Mouse (Mus musculus) small intestine, adult 10 weeks (tissue): Measurements from ENCODE around the gene Cpne9. TPM values are rescaled to one million over a fixed set of nuclear protein-coding genes. Genes with fewer than 3 reads are reported as not detected.

Experiments used
- polyA plus RNA-seq: library from polyadenylated mRNA; stranded (reverse); fragments of 350-450 nt; fragmentation: Illumina TruSeq; extraction: RNeasy Lipid Tissue Mini Kit (QIAGEN cat#74804); gene quantifications from one replicate; pipeline ENCODE4 v1.2.3, GENCODE M21; 2014; ENCODE audit warnings: low replicate concordance

Cpne9 gene
- polyA plus RNA-seq, result not detected

DNA sequence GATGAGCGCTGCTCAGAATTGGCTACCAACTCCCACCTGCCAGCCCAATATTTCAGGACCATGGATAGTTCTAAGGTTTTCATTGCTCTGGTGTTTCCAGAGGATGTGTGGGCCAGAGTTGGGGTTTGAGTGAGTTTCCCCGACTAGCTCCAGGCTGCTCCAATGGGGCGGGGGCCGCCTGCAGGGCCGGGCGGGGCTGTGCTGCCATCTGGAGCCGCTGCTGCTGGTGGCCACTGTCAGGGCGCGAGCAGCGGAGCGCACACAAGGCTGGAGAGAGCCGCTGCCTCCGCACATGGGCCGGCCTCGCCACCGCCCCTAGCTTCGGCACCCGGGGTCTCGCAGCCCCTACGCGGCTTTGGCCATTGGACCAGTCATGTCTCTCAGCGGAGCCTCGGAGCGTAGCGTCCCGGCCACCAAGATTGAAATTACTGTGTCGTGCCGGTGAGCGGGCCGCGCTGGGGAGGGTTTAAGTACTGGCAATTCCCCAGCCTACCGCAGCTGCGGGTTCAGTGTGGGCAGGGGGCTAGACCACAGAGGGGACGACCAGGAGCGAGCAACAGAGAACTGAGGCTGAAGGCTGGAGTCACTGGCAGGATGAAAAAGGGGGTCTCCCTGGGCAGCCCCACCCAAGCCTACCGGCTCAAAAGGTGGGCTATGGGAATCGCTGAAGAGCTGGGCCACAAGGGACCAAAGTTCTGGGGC, at the start of gene Cpne9:
Cpne9 (plus strand) TSS at position 207 of the 702 bp plus-strand sequence.

DNA sequence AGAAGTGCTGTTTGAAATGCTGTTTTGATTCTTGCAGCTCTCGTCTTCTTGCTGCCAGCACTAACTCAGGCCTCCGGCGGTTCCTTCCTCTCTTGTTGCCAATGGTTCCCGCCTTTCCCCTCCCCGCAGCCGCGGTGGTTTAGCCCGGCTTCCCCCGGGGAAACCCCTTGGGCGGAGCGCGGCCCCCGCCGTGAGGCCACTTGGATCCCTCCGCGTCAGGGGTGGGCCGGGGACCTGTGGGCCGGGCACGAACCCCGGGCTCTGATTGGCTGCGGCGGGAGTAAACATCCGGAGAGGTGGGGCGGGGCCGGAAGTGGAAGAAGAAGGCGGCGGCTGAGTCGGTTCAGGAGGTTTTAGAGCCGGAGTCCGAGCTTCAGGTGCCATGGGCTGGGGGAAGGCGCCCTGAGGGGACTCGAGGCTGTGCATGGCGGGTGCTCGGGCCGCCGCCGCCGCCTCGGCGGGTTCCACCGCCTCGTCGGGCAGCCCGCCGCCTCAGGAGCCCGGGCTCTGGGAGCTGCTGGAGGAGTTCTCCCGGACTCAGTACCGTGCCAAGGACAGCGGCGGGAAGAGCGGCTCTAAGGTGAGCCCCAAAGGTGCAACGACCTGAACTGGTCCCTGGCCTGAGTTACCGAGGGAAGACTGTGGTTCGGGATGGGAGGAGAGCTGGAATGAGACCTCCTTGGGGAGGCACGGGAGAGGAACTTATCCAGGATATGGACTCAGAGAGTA, 44.4 kb upstream of the Cpne9 start, which contains the start of gene Mtmr14:
Mtmr14 (plus strand) TSS at position 302 of the 729 bp plus-strand sequence.

DNA sequence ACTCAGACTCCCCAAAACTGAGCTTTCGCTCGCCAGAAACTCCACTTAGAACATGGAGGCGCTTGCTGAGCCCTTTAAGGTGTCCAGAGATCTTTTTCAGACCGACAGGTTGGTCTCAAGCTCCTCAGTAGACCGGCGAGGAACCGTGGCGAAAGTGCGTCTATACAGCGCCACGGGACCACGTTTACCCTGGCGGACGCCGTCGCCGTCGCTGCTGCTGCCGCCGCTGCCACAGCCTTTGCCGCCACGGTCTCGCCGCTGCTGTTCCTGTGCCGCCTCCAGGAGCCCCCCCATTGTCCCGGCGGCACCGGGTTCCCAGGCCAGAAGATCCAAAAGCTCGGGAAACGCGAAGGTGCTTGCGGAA, 24.9 kb downstream of the Cpne9 start, which contains the start of gene Brpf1:
Brpf1 (plus strand) TSS at position 152 of the 364 bp plus-strand sequence.

DNA sequence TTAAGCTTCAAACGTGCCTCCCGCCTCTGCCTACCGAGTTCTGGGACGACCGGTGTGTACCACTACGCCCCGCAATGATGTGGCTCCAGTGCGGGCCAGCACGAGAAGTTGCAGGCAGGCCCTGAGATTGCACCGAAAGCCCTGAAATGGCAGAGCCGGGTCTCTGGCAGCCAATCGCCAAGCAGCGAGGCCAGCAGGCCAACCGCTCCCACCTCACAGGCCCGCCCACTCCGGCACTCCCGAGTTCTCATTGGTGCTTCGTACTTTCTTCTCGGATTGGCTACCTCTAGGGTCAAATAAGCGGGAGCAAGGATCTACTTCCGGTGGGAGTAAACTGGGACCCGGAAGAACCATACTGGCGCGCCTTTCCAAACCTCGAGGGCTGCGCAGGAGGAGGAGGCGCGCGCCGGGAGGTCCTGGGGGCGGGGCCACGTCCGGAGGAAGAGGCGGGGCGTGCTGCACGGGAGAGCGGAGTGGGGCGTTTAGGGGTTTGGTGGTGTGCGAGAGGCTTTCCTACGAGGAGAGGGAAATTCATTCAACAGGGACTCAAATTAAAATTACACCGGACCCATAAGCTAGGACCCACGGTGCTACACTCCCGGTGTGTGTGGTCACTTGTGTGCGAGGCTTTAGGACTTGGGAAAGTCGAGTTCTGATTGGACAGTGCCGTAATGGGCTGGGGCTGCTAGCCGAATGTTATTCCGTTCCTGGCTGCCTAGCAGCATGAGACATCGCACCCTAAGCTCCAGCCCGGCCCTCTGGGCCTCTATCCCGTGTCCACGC, 44.6 kb downstream of the Cpne9 start, which contains the start of gene Ogg1:
Ogg1 (plus strand) TSS at position 440 of the 783 bp plus-strand sequence.

DNA sequence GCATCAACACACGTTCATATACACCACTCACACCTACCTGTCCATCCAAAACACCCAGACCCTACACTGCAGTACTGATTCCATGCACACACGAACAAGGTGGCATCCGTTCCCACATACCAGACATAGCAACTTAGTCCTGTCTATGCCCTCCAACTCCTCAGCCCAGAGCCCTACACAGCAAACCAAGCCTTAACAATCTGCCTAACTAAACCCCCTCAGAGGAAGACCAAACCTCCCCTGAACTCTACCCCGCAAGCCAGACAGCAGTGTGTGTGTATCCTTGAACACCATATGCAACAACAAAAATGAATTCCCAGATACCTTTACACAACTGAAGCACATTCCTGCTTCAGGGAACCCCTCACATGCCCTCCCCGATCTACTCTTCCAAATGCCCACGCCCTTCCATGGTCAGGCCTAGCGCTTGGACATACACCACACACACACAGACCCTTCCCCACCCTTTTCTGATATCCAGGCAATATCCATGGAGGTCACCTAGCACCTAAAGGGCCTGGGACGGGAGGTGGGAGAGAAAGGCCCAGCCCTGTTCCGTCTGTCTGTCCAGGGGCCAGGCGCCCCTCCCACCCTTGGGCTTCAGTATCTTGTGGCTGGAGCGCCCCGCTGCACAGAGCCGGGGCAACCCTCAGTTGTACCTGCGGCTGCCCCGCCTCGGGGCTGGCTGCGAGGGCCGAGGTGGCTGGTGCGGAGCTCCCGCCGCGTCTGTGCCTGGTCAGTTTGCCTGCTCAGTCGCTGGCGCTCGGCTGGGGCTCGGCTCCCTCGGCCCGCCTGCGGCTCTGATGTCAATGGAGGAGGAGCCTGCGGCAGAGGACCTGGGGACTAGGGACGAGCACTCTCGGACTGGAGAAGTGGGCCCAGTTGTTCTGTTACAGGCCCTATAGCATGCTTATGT, 61.3 kb downstream of the Cpne9 start, which contains the start of gene Camk1:
Camk1 (minus strand) TSS at position 808 of the 916 bp plus-strand sequence.

Other genes with a start within 250 kb of the Cpne9 start
- 104 TPM for gene Thumpd3, start 236.1 kb upstream of the Cpne9 start, polyA plus RNA-seq
- gene Setd5, start 204.9 kb upstream of the Cpne9 start, polyA plus RNA-seq, result 76.9 TPM
- not detected for gene Lhfpl4, start 86.9 kb upstream of the Cpne9 start, polyA plus RNA-seq
- gene Mtmr14, start 44.5 kb upstream of the Cpne9 start, polyA plus RNA-seq, result 12.6 TPM
- gene Brpf1, start 24.8 kb downstream of the Cpne9 start, polyA plus RNA-seq, result 3.4 TPM
- 2.3 TPM for gene Ogg1, start 44.7 kb downstream of the Cpne9 start, polyA plus RNA-seq
- gene Camk1, start 61.7 kb downstream of the Cpne9 start, polyA plus RNA-seq, result 6.7 TPM
- 1.6 TPM for gene Tada3, start 95.6 kb downstream of the Cpne9 start, polyA plus RNA-seq
- gene Arpc4, start 95.8 kb downstream of the Cpne9 start, polyA plus RNA-seq, result 89.9 TPM
- 1.5 TPM for gene Ttll3, start 107.0 kb downstream of the Cpne9 start, polyA plus RNA-seq
- gene Rpusd3, start 137.0 kb downstream of the Cpne9 start, polyA plus RNA-seq, result not detected
- gene Cidec, start 153.5 kb downstream of the Cpne9 start, polyA plus RNA-seq, result 2.0 TPM
- 12.1 TPM for gene Jagn1, start 160.3 kb downstream of the Cpne9 start, polyA plus RNA-seq
- gene Il17re, start 176.2 kb downstream of the Cpne9 start, polyA plus RNA-seq, result 0.56 TPM
- gene Il17rc, start 189.1 kb downstream of the Cpne9 start, polyA plus RNA-seq, result 2.8 TPM
- not detected for gene Creld1, start 201.0 kb downstream of the Cpne9 start, polyA plus RNA-seq
- gene Prrt3, start 219.6 kb downstream of the Cpne9 start, polyA plus RNA-seq, result not detected
- 63.8 TPM for gene Emc3, start 249.3 kb downstream of the Cpne9 start, polyA plus RNA-seq
- 2.3 TPM for gene Fancd2, start 249.4 kb downstream of the Cpne9 start, polyA plus RNA-seq